Mouse (Mus musculus) testis, adult 2 months (tissue): ENCODE data around the gene Epas1. TPM values are rescaled to one million over a fixed set of nuclear protein-coding genes. Genes with fewer than 3 reads are reported as not detected.

Experiments used
- H3K27ac ChIP-seq: fragments of 200-500 bp; 2 replicates; pipeline ENCODE4 v1.5.1; 2012; ENCODE audit warnings: low read depth, low read length; ENCODE audit not compliant: control insufficient read depth, insufficient read depth
- H3K27me3 ChIP-seq: fragments of 200-500 bp; 2 replicates; pipeline ENCODE4 v1.6.1; 2012; ENCODE audit warnings: mild to moderate bottlenecking, low read length, moderate library complexity; ENCODE audit not compliant: control insufficient read depth, insufficient read depth
- H3K36me3 ChIP-seq: fragments of 200-500 bp; 2 replicates; pipeline ENCODE4 v1.6.1; 2012; ENCODE audit warnings: mild to moderate bottlenecking, low read length; ENCODE audit not compliant: control insufficient read depth, insufficient read depth
- H3K4me1 ChIP-seq: fragments of 200-500 bp; 2 replicates; pipeline ENCODE4 v1.6.1; 2012; ENCODE audit warnings: low read length; ENCODE audit not compliant: control insufficient read depth, insufficient read depth
- H3K4me3 ChIP-seq: fragments of 200-500 bp; 2 replicates; pipeline ENCODE4 v1.5.1; 2012; ENCODE audit warnings: low read depth, mild to moderate bottlenecking, low read length, moderate library complexity, mixed read lengths; ENCODE audit not compliant: control insufficient read depth
- CTCF ChIP-seq: fragments of 200-500 bp; IDR thresholded peaks from 2 replicates; pipeline ENCODE4 v1.5.1; 2012; ENCODE audit warnings: low read depth, mild to moderate bottlenecking, inconsistent platforms, low read length, moderate library complexity; ENCODE audit not compliant: control insufficient read depth, insufficient read depth, insufficient replicate concordance
- POLR2A ChIP-seq: fragments of 200-500 bp; IDR thresholded peaks from 2 replicates; pipeline ENCODE4 v1.6.1; 2012; ENCODE audit warnings: low read depth, mild to moderate bottlenecking, inconsistent platforms, low read length, moderate library complexity; ENCODE audit not compliant: control insufficient read depth
- polyA plus RNA-seq: library from polyadenylated mRNA; depleted of rRNA; stranded (reverse); fragments of >200 nt; gene quantifications from 2 replicates; pipeline ENCODE4 v1.2.3, GENCODE M21; 2012

Epas1 gene
- polyA plus RNA-seq, 1 experiment, result 15.9 TPM

DNA sequence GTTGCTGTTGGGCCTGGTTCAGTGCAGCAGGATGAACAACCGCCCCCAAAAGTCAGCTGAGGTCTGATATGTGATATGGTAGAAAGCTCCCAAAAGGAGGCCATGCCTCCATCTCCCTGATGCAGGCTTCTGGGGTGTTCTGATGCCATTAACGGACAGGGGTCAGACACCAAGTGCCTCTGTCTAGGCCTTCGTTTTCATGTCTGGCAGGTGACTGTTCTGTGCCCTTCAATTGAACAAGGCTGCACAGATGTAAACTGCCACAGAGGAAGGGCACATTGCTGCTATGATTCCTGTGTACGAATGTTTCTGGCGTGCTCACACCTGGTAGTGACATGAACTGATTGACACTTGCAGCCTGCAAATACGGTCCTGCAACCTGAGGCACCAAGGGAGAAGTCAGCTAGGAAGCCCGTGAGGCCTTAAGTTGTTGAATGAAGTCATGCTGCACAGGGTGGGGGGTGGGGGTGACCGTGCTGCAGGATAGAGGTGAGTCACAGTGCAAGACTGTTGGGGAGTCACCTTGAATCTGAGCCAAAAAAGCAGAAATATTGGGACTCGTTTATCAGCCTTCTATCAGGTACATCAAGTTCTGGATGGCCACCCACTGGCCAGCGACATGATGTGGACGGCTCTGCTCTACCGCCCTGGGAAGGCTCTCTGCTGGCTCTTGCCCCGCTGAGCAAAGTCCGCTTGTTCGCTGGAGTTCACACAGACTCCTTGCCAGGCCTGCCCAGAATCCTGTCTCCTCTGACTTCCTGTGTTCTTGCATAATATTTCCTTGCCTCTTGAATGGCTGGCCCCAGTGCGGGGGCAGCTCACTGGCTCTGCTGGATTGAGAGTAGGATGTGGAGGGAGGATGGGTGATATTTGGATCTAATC lies 16.1 kb downstream of the Epas1 start:
- no peak for TF ChIP-seq CTCF
- TF ChIP-seq POLR2A, result no peak
- Histone ChIP-seq H3K4me3 (no peak overlapping the region), H3K27ac (peak overlapping the region; percentile 57), H3K27me3 (no peaks in the 10 kb centered on the region), H3K4me1 (no peaks in the 10 kb centered on the region), H3K36me3 (no peaks in the 10 kb centered on the region)

DNA sequence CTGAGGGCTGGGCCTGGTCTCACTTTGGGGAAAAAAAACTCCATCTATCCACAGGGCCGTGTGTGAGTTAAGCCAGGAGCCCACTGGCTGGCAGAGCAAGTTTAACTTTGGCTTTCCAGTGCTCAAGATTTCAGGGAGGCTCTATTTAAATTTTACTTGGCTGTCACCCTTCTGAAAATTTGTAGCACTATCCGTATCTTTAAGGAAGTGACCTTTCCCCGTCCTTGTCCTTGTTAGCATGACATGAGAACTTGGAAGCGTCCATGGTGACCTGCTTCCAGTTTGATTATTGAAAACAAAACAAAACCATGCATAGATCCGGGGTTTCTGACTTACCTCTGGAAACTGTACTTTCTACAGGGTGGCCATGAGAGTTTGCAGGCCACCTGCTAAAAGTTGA lies 17.3 kb downstream of the Epas1 start:
- Histone ChIP-seq H3K36me3 (no peaks in the 10 kb centered on the region), H3K27me3 (no peaks in the 10 kb centered on the region), H3K27ac (no peak overlapping the region), H3K4me3 (no peak overlapping the region), H3K4me1 (no peaks in the 10 kb centered on the region)
- no peak for TF ChIP-seq CTCF
- no peak for TF ChIP-seq POLR2A

DNA sequence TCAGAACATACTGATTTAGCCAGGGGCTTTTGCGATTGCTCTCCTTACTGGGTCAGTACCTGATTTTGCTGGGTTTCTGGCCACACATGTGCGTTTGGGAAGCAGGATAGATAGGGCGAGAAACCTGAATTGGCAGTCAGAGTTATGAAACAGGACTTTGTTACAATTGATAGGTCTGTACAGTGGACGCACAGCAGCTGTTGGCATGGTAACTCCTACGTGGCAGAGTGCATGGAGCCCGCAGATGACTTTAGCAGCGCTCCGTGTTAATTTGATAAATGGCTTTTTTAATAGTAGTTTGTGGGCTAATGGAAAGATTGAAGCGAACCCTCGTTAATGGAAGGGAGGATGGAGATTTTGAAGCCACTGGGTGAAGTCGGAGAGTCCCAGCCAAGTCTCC lies 18.5 kb downstream of the Epas1 start:
- H3K36me3 ChIP-seq, result no peaks in the 10 kb centered on the region
- H3K27me3 ChIP-seq, result no peaks in the 10 kb centered on the region
- H3K27ac ChIP-seq, result no peak overlapping the region
- no peaks in the 10 kb centered on the region; the same call in 1 of the 2 replicates for H3K4me1 ChIP-seq
- H3K4me3 ChIP-seq, result no peak overlapping the region
- TF ChIP-seq CTCF (no peak), POLR2A (no peak)

DNA sequence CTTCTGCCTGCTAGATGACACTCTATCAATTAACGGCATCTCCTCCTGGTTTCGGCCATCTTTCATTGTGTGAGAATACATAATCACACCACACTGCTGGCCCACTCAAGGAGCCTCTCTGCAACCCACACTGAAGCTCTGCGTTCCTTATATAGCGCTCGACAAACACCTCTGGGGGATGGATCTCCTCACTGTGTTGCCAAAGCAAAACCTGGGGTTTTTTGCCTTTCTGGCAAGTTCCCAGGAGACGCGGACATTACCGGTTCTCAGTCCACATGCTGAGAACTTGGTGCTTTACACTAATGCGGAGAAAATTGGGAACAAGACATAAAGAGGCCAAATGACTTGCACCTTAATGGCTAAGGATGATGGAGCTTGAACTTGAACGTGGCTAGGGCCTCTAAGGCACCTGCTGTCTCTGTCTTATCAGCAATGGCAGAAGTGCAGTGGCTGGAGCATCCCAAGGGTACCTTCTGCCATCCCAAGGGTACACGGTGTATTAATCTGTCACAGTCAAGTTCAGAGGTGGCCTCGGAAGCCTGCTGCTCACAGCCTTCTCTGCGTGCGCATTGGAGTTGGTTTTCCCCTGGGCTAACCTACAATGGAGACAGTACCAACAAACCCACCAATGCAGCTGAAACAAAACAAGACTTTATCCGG lies 19.6 kb downstream of the Epas1 start:
- H3K4me1 ChIP-seq, result no peaks in the 10 kb centered on the region; the same call in 1 of the 2 replicates
- no peak overlapping the region for H3K4me3 ChIP-seq
- no peak for TF ChIP-seq CTCF
- no peak for TF ChIP-seq POLR2A
- no peaks in the 10 kb centered on the region for H3K36me3 ChIP-seq
- H3K27me3 ChIP-seq, result no peaks in the 10 kb centered on the region
- no peak overlapping the region for H3K27ac ChIP-seq

DNA sequence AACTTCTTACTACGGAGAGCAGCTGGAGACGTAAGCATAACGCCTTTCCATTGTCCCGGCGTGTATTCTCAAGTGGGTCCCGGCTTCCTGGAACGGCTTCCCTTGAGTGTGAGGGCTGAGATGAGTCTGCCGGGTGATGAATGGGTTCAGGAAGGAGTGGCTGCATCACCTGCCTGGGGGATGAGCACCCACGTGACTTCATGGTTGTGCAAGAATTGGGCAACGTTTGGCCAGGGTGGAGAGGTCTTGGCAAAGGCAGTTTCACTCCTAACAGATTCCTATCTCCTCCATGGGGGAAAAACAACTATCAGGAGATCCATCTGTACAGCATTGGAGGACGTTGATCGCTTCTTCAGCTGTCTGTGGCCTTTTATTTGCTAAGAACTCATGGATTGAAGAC lies 23.0 kb downstream of the Epas1 start:
- no peaks in the 10 kb centered on the region for H3K36me3 ChIP-seq
- no peak overlapping the region for H3K27ac ChIP-seq
- TF ChIP-seq CTCF (no peak), POLR2A (no peak)

DNA sequence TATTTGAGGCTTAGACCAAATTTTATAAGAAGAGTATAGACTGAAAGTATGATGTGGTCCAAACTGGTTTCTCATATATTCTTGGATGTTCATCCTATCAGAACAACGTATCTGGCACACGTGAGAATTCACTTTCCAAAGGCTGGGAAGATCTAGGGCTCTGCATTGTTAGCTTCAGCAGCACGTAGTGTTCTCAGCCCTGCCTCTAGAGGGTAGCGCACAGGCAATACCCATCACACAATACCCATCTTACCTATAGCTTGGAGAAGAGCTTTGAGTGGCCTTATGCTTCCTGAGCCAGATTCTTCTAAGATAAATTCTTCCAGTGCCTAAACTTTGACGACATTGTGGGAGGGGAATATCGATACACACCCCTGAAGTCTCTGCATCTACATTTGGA lies 24.6 kb downstream of the Epas1 start:
- no peak overlapping the region for H3K4me3 ChIP-seq
- TF ChIP-seq POLR2A (no peak), CTCF (no peak)

More for the DNA sequence above, 23.0 kb downstream of the Epas1 start:
- Histone ChIP-seq H3K4me1 (no peaks in the 10 kb centered on the region; the same call in 1 of the 2 replicates), H3K27me3 (no peaks in the 10 kb centered on the region), H3K4me3 (no peak overlapping the region)

DNA sequence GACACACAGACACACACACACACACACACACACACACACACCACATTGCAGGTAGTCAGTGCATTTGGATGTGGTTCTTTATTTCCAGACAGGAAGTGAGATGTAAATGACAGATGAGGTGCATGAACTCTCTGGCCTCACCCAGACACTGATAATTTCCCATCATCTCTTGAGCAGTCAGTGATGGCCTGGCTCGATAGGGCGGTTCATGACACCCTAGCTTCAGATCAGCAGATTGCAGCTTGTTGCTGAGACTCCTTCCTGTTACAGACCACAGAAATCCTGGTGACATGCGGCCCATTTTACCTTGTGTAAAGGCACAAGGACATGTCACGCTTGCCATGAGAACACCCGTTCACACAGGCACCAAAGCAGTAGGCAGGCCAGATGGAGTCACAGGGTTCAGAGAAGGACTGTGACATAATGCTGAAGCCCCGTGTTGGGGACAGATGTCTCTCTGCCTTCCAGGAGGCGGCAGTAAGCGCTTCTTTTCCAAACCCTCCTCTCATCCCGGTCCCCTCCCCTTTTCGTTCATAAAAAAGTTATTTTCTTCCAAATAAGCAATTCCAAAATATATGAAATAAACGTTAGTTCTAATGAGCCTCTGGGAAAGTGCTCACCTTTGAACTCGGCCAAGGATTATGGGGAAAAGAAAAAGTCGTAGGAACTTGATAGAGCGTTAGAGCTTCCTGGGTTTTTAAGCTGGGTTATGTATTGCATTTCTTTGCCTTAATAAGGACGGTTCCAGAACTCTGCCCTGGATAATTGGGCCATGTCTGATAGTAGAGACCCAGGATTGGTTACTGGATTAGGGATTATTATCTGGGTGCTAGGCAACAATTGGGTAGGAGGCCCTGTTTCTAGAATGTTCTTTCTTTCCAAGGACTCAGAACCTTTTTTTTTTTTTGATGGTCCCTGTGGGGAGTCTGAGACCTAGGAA lies 26.0 kb downstream of the Epas1 start:
- H3K36me3 ChIP-seq, result no peaks in the 10 kb centered on the region
- H3K27ac ChIP-seq, result no peak overlapping the region
- TF ChIP-seq POLR2A, result no peak
- no peak for TF ChIP-seq CTCF
- H3K4me3 ChIP-seq, result no peak overlapping the region
- H3K4me1 ChIP-seq, result peaks cover 2% of the 10 kb centered on the region; the same call in 1 of the 2 replicates
- H3K27me3 ChIP-seq, result no peaks in the 10 kb centered on the region

More for the DNA sequence above, 24.6 kb downstream of the Epas1 start:
- no peaks in the 10 kb centered on the region for H3K27me3 ChIP-seq
- H3K4me1 ChIP-seq, result peaks cover 2% of the 10 kb centered on the region; the same call in 1 of the 2 replicates
- H3K36me3 ChIP-seq, result no peaks in the 10 kb centered on the region
- no peak overlapping the region for H3K27ac ChIP-seq
